Mouse (Mus musculus) adipocyte (in vitro differentiated cells): ENCODE measurements around the gene Atg5.
A peak's percentile ranks its signal among the peaks of the same experiment; 100 is the strongest.

ENCODE experiments used
- DNase-seq: peaks from one replicate; pipeline ENCODE4 v3.0.0-alpha.2; 2016; ENCODE audit warnings: low spot score

Atg5 gene

DNA sequence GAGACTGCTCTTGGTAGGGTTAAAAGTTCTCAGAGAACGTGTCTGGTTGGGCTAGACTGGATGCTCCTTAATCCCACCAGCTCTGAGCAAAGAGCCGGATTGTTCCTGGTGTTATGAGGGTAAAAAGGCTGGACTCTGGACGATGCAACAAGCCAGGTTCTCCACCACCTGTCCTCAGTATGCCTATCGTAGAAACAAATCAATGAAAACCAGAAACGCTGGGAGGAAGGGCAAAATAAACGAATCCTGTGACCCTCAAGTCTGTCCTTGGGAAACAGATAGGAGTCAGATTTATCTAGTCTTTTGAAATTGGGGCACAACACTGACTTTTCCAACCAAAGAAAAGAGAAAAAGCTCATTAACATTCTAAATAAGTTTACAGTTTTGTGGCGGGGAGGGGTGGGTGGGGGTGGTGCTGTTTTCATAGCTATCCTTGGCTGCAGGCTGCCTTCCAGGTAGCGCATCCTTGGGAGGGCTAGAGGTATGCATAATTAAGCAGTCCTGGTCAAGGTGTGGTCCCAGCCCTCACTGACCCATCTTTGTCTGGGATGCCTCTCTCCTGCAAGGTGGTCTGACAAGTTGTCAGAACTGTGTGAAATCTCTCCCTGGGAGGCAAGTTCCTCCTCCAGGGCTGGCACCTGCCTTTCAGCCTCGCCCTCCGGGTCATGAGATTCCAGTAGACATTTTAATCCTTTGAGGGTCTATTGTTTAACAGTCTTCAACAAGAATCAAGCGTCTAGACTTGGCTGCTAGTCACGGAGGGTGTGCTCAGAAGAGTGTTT is 123.5 kb downstream of the Atg5 start:
- no peak for DNase-seq

DNA sequence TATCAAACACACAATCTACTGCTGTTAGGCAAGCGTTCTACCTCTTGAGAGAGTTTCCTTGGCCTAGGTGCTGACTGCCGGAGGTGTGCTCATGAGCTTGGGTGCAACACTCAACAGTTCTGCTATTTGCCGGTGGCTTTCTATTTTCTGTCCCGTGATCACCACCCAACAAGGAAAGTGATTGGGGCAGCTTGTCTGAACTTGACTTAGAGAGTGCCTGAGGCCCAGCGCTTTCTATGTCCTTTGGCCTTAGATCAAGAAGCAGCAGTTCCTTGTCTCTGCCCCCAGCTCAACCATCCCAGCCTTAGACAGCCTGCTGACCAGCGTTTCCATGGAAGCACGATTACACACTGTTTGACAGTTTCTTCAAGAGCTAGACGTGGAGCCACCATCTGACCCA is 124.7 kb downstream of the Atg5 start:
- DNase-seq: no peak

DNA sequence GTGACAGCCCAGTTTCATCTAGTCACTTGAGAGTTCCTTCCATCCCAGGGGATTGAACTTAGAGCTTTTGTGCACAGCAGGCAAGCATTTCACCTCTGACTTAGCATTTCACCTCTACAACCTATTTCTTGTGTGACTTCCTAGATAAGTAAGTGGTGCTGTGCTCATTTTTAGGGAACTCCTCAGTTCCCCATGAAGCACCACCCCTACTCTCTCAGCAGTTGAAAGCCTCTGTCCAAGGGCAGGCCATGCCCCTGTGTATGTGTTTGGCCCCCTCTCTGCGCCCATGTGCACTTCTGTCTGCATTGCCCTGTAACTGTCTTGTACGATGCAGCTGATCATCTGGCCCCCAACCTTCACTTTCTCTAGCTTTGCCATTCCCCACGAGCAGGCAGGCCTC is 132.0 kb downstream of the Atg5 start:
- DNase-seq: no peak

DNA sequence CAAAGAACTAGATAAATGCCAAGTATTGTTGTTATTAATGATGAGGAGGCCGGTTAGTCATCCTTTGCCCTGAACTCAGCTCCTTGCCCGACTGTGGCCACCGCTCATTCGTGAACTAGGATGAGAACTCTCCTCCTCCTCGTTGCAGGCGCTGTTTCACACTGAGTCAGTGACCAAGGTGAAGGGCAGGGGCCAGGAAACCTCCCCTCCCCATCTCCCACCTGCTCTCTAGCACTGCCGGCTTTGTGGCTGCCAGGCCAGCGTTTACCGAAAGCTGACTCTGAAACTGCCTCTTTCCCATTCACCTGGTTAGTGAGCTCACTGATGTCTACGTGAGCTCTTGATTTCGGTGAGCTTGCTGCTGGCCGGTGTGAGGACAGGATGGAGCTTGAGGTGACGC is 132.4 kb downstream of the Atg5 start:
- DNase-seq: no peak

DNA sequence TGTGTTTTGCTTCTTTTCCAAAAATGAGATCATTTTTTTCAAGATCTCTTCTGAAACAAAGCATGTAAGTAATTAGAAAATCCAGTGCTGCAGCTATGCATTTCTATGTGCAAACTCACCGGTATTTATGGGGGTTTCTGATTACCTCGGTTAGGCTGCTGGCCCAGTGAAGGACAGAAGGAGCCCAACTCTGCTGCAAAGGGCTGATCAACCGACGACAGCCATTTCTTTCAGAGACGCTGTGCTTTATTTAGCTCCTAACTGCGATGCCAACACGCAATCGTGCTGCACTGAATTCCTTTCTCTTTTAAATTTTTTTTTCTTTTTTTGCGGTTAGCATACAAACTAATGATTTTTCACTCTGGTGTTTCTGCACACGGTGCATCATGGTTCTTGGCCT is 133.4 kb downstream of the Atg5 start:
- DNase-seq: no peak

DNA sequence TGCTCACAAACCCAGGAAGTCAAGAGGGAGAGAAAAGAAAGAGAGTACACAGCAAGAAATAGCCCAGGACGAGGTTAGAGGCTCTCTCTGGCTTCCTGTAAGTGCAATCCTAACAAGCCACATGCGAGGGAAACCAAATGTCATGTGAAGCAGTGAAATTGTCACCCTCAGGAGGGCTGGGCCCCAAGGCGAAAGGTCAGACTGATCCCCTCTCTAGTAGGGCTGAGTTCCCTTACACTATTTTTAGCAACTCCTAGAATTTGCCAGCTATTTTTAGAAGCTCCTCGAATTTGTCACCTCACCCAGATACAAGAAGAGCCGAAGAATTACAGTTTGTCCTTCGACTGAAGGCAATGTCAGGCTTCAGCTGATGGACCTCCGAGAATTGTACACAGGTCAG is 135.3 kb downstream of the Atg5 start:
- peak; percentile 11 for DNase-seq

DNA sequence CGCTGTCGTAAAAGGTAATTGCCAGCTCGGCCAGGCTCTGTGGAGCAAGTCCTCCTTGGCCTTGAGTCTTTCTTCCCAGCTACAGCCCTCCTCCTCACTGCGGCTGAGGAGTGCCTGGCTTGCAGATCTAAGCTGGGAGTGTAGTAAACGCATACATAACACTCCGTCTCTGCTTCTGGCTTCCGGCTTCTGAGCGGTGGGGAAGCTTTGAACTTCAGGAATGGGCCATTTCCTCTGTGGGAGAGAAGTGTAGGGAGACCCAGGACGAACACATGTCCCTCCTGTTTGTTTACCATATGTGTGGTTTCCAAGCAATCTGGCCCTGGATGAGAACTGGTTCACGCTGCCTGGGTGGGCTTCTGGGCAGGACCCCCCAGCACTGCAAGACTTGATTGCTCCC is 140.9 kb downstream of the Atg5 start:
- no peak for DNase-seq

DNA sequence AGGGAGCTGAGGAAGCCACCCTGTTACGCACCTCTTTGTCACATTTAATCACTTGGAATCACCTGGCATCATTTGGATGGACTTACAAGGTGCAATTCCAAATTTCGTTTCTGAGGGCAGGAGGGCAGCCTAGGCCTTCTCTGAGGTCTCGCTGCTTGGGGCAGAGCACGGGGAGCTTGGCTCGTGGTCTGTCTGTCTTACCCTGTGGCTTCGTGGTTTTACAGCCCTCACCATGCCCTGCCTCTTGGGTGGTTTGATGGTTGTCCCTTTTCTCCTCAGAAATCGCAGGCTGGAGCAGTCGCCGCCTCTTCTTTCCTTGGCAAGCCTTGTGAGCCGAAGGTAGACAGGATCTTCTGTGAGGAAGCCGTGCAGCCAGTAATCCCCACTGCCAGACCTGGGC is 141.8 kb downstream of the Atg5 start:
- DNase-seq: no peak
